Mouse (Mus musculus): ENCODE results near the gene Ptcra. TPM values are rescaled to one million over a fixed set of nuclear protein-coding genes. Genes with fewer than 3 reads are reported as not detected.

Ptcra gene
- polyA plus RNA-seq, 2 experiments = 0.19 to 0.30 TPM

DNA sequence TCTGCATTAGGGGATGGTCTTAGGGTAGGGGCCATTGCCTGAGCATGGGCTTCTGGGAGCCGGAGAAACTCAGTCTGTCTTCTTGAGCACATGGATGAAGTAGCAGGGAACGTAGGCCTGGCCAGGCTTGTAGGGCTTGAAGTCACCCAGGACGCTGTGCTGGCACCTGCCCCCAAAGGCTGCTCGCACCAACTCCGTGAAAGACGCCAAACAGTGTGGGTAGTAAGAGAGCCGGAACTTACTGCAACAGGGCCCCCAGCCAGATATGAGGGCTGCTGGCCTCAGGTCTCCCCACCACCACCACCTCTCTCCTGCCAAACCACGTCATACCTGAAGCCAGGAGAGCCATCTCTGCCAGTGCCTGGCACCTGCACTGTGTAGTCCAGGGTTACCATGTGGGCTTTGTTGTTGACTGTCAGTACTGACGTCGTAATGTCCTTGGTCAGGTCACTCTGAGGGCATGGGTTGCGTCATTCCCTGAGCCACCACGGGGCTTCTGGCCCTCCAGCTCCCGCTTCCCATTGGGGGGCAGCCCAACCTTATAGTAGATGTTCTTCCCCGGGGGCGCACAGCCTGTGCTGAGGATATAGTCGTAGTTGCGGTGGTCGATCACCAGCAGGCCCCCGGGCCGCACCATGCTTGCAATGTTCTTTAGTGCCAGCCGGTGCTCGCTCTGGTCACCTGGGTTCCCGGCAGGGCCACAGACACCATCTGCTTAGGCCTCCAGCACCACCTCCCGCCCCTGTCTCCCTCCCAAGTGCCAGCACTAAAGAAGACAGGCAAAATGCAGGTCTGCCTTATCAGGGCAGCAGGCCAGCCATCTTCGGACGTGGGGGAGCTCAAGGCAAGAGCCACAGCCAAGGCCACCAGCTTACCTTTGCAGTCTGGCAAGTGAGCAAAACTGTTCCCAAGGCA lies 37.5 kb downstream of the Ptcra start:
- TF ChIP-seq POLR2A (IDR thresholded peaks at IDR 0.05; ENCODE audit: borderline replicate concordance, extremely low read depth, insufficient read depth, insufficient read length) = no peak
- no peaks in the 10 kb centered on the region for H3K4me1 ChIP-seq (ENCODE audit: control insufficient read depth, insufficient read depth, low read length)
- no peak overlapping the region for H3K9ac ChIP-seq (ENCODE audit: low read depth, low read length, severe bottlenecking)
- H3K27me3 ChIP-seq (ENCODE audit: control insufficient read depth, insufficient read depth, low read length) = no peaks in the 10 kb centered on the region
- H3K4me3 ChIP-seq (replicated peaks; ENCODE audit: low read length) = no peak overlapping the region
- no peaks in the 10 kb centered on the region for H3K9me3 ChIP-seq (ENCODE audit: control insufficient read depth, low read length)
- H3K4me2 ChIP-seq (replicated peaks; ENCODE audit: low read depth, low read length, severe bottlenecking) = no peak overlapping the region
- WGBS = 90% methylated on average over 26 of the region's 26 CpGs
- no peak for ATAC-seq (ENCODE audit: low FRiP score, low read depth)
- no peak for DNase-seq (ENCODE audit: low spot score)
- peaks cover 51% of the 10 kb centered on the region for H3K36me3 ChIP-seq (ENCODE audit: control insufficient read depth, insufficient read depth, low read length)
- no peak overlapping the region for H3K27ac ChIP-seq (replicated peaks; ENCODE audit: low read depth, low read length)

GRCm38 (mm10) chr17:46725273-46725672 lies 38.2 kb downstream of the Ptcra start:
- H3K36me3 ChIP-seq (ENCODE audit: control insufficient read depth, insufficient read depth, low read length) = peaks cover 58% of the 10 kb centered on the region
- no peaks in the 10 kb centered on the region for H3K9me3 ChIP-seq (ENCODE audit: control insufficient read depth, low read length)
- WGBS = 47% methylated on average over 9 of the region's 9 CpGs
- TF ChIP-seq POLR2A (IDR thresholded peaks at IDR 0.05; ENCODE audit: borderline replicate concordance, extremely low read depth, insufficient read depth, insufficient read length) = no peak
- H3K4me2 ChIP-seq (replicated peaks; ENCODE audit: low read depth, low read length, severe bottlenecking) = no peak overlapping the region
- H3K27me3 ChIP-seq (ENCODE audit: control insufficient read depth, insufficient read depth, low read length) = no peaks in the 10 kb centered on the region
- no peak for DNase-seq (ENCODE audit: low spot score)
- no peak overlapping the region for H3K9ac ChIP-seq (ENCODE audit: low read depth, low read length, severe bottlenecking)
- no peaks in the 10 kb centered on the region for H3K4me1 ChIP-seq (ENCODE audit: control insufficient read depth, insufficient read depth, low read length)
- no peak overlapping the region for H3K4me3 ChIP-seq (replicated peaks; ENCODE audit: low read length)
- H3K27ac ChIP-seq (replicated peaks; ENCODE audit: low read depth, low read length) = no peak overlapping the region
- no peak for ATAC-seq (ENCODE audit: low FRiP score, low read depth)

GRCm38 (mm10) chr17:46724477-46725084 lies 38.9 kb downstream of the Ptcra start:
- WGBS = 88% methylated on average over 14 of the region's 20 CpGs
- no peak overlapping the region for H3K4me3 ChIP-seq (replicated peaks; ENCODE audit: low read length)
- ATAC-seq (ENCODE audit: low FRiP score, low read depth) (no peak), DNase-seq (ENCODE audit: low spot score) (no peak)
- H3K9ac ChIP-seq (ENCODE audit: low read depth, low read length, severe bottlenecking) = no peak overlapping the region
- H3K4me2 ChIP-seq (replicated peaks; ENCODE audit: low read depth, low read length, severe bottlenecking) = no peak overlapping the region
- H3K27ac ChIP-seq (replicated peaks; ENCODE audit: low read depth, low read length) = no peak overlapping the region
- H3K4me1 ChIP-seq (ENCODE audit: control insufficient read depth, insufficient read depth, low read length) = no peaks in the 10 kb centered on the region
- H3K27me3 ChIP-seq (ENCODE audit: control insufficient read depth, insufficient read depth, low read length) = no peaks in the 10 kb centered on the region
- TF ChIP-seq POLR2A (IDR thresholded peaks at IDR 0.05; ENCODE audit: borderline replicate concordance, extremely low read depth, insufficient read depth, insufficient read length) = no peak
- H3K36me3 ChIP-seq (ENCODE audit: control insufficient read depth, insufficient read depth, low read length) = peaks cover 59% of the 10 kb centered on the region
- no peaks in the 10 kb centered on the region for H3K9me3 ChIP-seq (ENCODE audit: control insufficient read depth, low read length)

GRCm38 (mm10) chr17:46721077-46721476 lies 42.4 kb downstream of the Ptcra start:
- Histone ChIP-seq H3K36me3 (ENCODE audit: control insufficient read depth, insufficient read depth, low read length) (peaks cover 78% of the 10 kb centered on the region), H3K4me2 (replicated peaks; ENCODE audit: low read depth, low read length, severe bottlenecking) (no peak overlapping the region), H3K4me3 (replicated peaks; ENCODE audit: low read length) (no peak overlapping the region), H3K9ac (ENCODE audit: low read depth, low read length, severe bottlenecking) (no peak overlapping the region), H3K27ac (replicated peaks; ENCODE audit: low read depth, low read length) (no peak overlapping the region), H3K27me3 (ENCODE audit: control insufficient read depth, insufficient read depth, low read length) (no peaks in the 10 kb centered on the region), H3K4me1 (ENCODE audit: control insufficient read depth, insufficient read depth, low read length) (no peaks in the 10 kb centered on the region), H3K9me3 (ENCODE audit: control insufficient read depth, low read length) (no peaks in the 10 kb centered on the region)
- no peak for TF ChIP-seq POLR2A (IDR thresholded peaks at IDR 0.05; ENCODE audit: borderline replicate concordance, extremely low read depth, insufficient read depth, insufficient read length)
- DNase-seq (ENCODE audit: low spot score) (no peak), ATAC-seq (ENCODE audit: low FRiP score, low read depth) (no peak)
- 80% methylated on average over 7 of the region's 7 CpGs for WGBS

DNA sequence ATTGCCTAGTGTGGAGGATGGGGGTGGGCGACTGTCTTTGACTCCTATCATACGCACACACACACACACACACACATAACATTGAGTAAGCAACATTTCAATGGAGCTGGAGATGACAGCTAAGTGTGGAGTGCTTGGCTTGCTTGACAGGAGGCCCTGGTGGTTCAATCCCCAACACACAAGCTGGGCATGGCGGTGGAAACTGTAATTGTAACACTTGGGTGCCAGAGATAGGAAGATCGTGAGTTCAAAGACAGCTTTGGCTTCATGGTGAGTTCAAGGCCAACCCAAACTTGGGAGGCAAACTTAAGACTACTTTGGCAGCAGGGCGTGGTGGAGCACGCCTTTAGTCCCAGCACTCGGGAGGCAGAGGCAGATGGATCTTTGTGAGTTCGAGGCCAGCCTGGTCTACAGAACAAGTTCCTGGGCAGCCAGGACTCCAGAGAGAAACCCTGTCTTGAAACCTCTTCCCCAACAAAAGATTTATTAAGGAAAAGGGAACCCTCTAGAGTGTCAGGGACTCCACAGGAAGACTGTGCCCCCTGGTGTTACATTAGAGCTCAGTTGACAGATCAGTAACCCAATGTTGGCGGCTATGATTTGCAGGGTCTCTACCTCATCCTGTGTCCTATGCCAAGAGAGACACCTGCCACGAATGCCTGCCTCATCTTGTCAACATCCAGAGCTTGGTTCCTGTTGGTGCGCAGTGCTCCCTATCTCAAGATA lies 48.6 kb downstream of the Ptcra start:
- H3K27ac ChIP-seq (replicated peaks; ENCODE audit: low read depth, low read length) = no peak overlapping the region
- no peak overlapping the region for H3K4me3 ChIP-seq (replicated peaks; ENCODE audit: low read length)
- H3K36me3 ChIP-seq (ENCODE audit: control insufficient read depth, insufficient read depth, low read length) = peaks cover 41% of the 10 kb centered on the region
- WGBS = 90% methylated on average over 11 of the region's 11 CpGs
- TF ChIP-seq POLR2A (IDR thresholded peaks at IDR 0.05; ENCODE audit: borderline replicate concordance, extremely low read depth, insufficient read depth, insufficient read length) = no peak
- DNase-seq (ENCODE audit: low spot score) (no peak), ATAC-seq (ENCODE audit: low FRiP score, low read depth) (no peak)
- H3K27me3 ChIP-seq (ENCODE audit: control insufficient read depth, insufficient read depth, low read length) = no peaks in the 10 kb centered on the region
- peaks cover 7% of the 10 kb centered on the region for H3K4me1 ChIP-seq (ENCODE audit: control insufficient read depth, insufficient read depth, low read length)
- H3K4me2 ChIP-seq (replicated peaks; ENCODE audit: low read depth, low read length, severe bottlenecking) = no peak overlapping the region
- H3K9ac ChIP-seq (ENCODE audit: low read depth, low read length, severe bottlenecking) = no peak overlapping the region
- H3K9me3 ChIP-seq (ENCODE audit: control insufficient read depth, low read length) = no peaks in the 10 kb centered on the region

Measured in limb, embryonic 14.5 days (tissue).